Mouse (Mus musculus) intestine, postnatal 0 days (tissue): ENCODE measurements around the gene Slc9a3r1. TPM values are rescaled to one million over a fixed set of nuclear protein-coding genes. Genes with fewer than 3 reads are reported as not detected.

Experiments used
- ATAC-seq: fragments of 200-750 bp; cut with Nextera tagmentation; 2 replicates; pipeline ENCODE4 v1.8.0; 2017; ENCODE audit warnings: mild to moderate bottlenecking, moderate TSS enrichment, moderate library complexity
- H3K27ac ChIP-seq: fragments of 300-500 bp; sonication (generic); 2 replicates; pipeline ENCODE4 v1.5.1; 2014; ENCODE audit warnings: mild to moderate bottlenecking, low read depth, low read length, moderate library complexity
- H3K27me3 ChIP-seq: fragments of 300-500 bp; sonication (generic); replicated peaks from 2 replicates; pipeline ENCODE4 v1.6.1; 2014; ENCODE audit warnings: low read length, mixed read lengths; ENCODE audit not compliant: control insufficient read depth, insufficient read depth
- H3K36me3 ChIP-seq: fragments of 300-500 bp; sonication (generic); 2 replicates; pipeline ENCODE4 v1.6.1; 2014; ENCODE audit warnings: mild to moderate bottlenecking, moderate library complexity; ENCODE audit not compliant: control insufficient read depth, insufficient read depth
- H3K4me1 ChIP-seq: fragments of 300-500 bp; sonication (generic); replicated peaks from 2 replicates; pipeline ENCODE4 v1.6.1; 2014; ENCODE audit warnings: antibody characterized with exemption, low read length, mixed read lengths; ENCODE audit not compliant: control insufficient read depth, insufficient read depth
- H3K4me2 ChIP-seq: fragments of 300-500 bp; sonication (generic); replicated peaks from 2 replicates; pipeline ENCODE4 v1.6.1; 2014; ENCODE audit warnings: low read depth, mild to moderate bottlenecking, moderate library complexity
- H3K4me3 ChIP-seq: fragments of 300-500 bp; sonication (generic); 2 replicates; pipeline ENCODE4 v1.5.1; 2014; ENCODE audit warnings: low read depth, low read length
- H3K9ac ChIP-seq: fragments of 300-500 bp; sonication (generic); 2 replicates; pipeline ENCODE4 v1.6.1; 2014; ENCODE audit warnings: mild to moderate bottlenecking, low read depth, low read length
- H3K9me3 ChIP-seq: fragments of 300-500 bp; sonication (generic); 2 replicates; pipeline ENCODE4 v1.6.1; 2016; ENCODE audit warnings: mixed run types; ENCODE audit not compliant: control insufficient read depth
- CTCF ChIP-seq: sonication (generic); IDR thresholded peaks from 2 replicates; pipeline ENCODE4 v1.5.1; 2016; ENCODE audit warnings: low read depth, mild to moderate bottlenecking, control low read depth, antibody characterized with exemption, moderate library complexity
- WGBS: fragments of 180-500 bp; shearing (Covaris S2); extraction: QIAGEN DNeasy Blood & Tissue Kit; methylation state at CpG from one replicate; pipeline ENCODE4 v1.1.7; 2014; 5-methylcytosine and 5-hydroxymethylcytosine counted together
- polyA plus RNA-seq: library from polyadenylated mRNA; unstranded; fragments of >200 nt; fragmentation: Nextera tagmentation; extraction: Ambion mirVana; gene quantifications from 2 replicates; pipeline ENCODE4 v1.2.1, GENCODE M21; 2015

Slc9a3r1 gene
- 679 and 754 TPM in 2 replicates for polyA plus RNA-seq

- peak; percentile 82 for ATAC-seq
- Histone ChIP-seq H3K4me3 (peak within 1 kb of the TSS; percentile 80), H3K9me3 (no peaks in the 10 kb centered on the region), H3K27ac (peak within 1 kb of the TSS; percentile 93), H3K9ac (peak within 1 kb of the TSS; percentile 77), H3K27me3 (no peaks in the 10 kb centered on the region), H3K4me1 (0 out of 2 replicates have a peak, but pooled peaks cover 13% of the 10 kb centered on the region), H3K36me3 (peaks cover 5% of the 10 kb centered on the region; the same call in 1 of the 2 replicates), H3K4me2 (peak within 1 kb of the TSS; percentile 74)
- no peak for TF ChIP-seq CTCF
- under 1% methylated on average over 47 of the region's 47 CpGs for WGBS
Measured at GRCm38 (mm10) chr11:115162832-115163480, at the start of gene Slc9a3r1. Slc9a3r1 (plus strand) TSS chr11:115163341.

- Histone ChIP-seq H3K9me3 (no peaks in the 10 kb centered on the region), H3K9ac (no peak overlapping the region), H3K27ac (no peak overlapping the region), H3K27me3 (no peaks in the 10 kb centered on the region), H3K4me1 (no peaks in the 10 kb centered on the region), H3K4me2 (no peak overlapping the region), H3K4me3 (no peak overlapping the region), H3K36me3 (no peaks in the 10 kb centered on the region)
- WGBS = 60% methylated on average over 9 of the region's 9 CpGs
- ATAC-seq = no peak
- TF ChIP-seq CTCF = no peak
Measured at GRCm38 (mm10) chr11:115119409-115119808, 43.7 kb upstream of the Slc9a3r1 start.

- Histone ChIP-seq H3K9ac (no peak overlapping the region), H3K27ac (no peak overlapping the region), H3K4me3 (no peak overlapping the region), H3K9me3 (no peaks in the 10 kb centered on the region), H3K27me3 (no peaks in the 10 kb centered on the region), H3K4me1 (no peaks in the 10 kb centered on the region), H3K36me3 (no peaks in the 10 kb centered on the region), H3K4me2 (no peak overlapping the region)
- 73% methylated on average over 4 of the region's 4 CpGs for WGBS
- TF ChIP-seq CTCF = no peak
- ATAC-seq = no peak
Measured at GRCm38 (mm10) chr11:115128483-115128882, 34.7 kb upstream of the Slc9a3r1 start.

GRCm38 (mm10) chr11:115129508-115130126 is 33.5 kb upstream of the Slc9a3r1 start:
- Histone ChIP-seq H3K9me3 (no peaks in the 10 kb centered on the region), H3K4me1 (no peaks in the 10 kb centered on the region), H3K36me3 (no peaks in the 10 kb centered on the region), H3K4me2 (no peak overlapping the region), H3K27ac (no peak overlapping the region), H3K9ac (no peak overlapping the region), H3K27me3 (no peaks in the 10 kb centered on the region), H3K4me3 (no peak overlapping the region)
- 73% methylated on average over 13 of the region's 13 CpGs for WGBS
- no peak for TF ChIP-seq CTCF
- no peak for ATAC-seq

GRCm38 (mm10) chr11:115131768-115132381 is 31.3 kb upstream of the Slc9a3r1 start:
- H3K4me3 ChIP-seq = no peak overlapping the region
- no peaks in the 10 kb centered on the region for H3K27me3 ChIP-seq
- no peak overlapping the region for H3K9ac ChIP-seq
- no peak overlapping the region for H3K27ac ChIP-seq
- no peak for TF ChIP-seq CTCF
- no peak for ATAC-seq
- H3K36me3 ChIP-seq = no peaks in the 10 kb centered on the region
- WGBS = 60% methylated on average over 8 of the region's 8 CpGs
- H3K4me1 ChIP-seq = no peaks in the 10 kb centered on the region
- no peaks in the 10 kb centered on the region for H3K9me3 ChIP-seq
- H3K4me2 ChIP-seq = no peak overlapping the region

- Histone ChIP-seq H3K27me3 (no peaks in the 10 kb centered on the region), H3K27ac (no peak within 1 kb of the TSS), H3K36me3 (no peaks in the 10 kb centered on the region), H3K4me3 (no peak within 1 kb of the TSS), H3K9me3 (no peaks in the 10 kb centered on the region), H3K9ac (no peak within 1 kb of the TSS), H3K4me2 (no peak within 1 kb of the TSS), H3K4me1 (no peaks in the 10 kb centered on the region)
- no peak for ATAC-seq
- TF ChIP-seq CTCF = no peak
- WGBS = 72% methylated on average over 8 of the region's 8 CpGs
Measured at GRCm38 (mm10) chr11:115133800-115134199, 29.3 kb upstream of the Slc9a3r1 start, which contains the start of gene Cd300lf. Cd300lf (minus strand) TSS chr11:115133992.
